Mouse (Mus musculus): ENCODE measurements around the gene Trim33. TPM values are rescaled to one million over a fixed set of nuclear protein-coding genes. Genes with fewer than 3 reads are reported as not detected.

Trim33 gene
- polyA plus RNA-seq (2014; fragmentation: Illumina TruSeq; extraction: RNeasy Lipid Tissue Mini Kit (QIAGEN cat#74804); ENCODE audit: low replicate concordance), result 56.9 TPM

DNA sequence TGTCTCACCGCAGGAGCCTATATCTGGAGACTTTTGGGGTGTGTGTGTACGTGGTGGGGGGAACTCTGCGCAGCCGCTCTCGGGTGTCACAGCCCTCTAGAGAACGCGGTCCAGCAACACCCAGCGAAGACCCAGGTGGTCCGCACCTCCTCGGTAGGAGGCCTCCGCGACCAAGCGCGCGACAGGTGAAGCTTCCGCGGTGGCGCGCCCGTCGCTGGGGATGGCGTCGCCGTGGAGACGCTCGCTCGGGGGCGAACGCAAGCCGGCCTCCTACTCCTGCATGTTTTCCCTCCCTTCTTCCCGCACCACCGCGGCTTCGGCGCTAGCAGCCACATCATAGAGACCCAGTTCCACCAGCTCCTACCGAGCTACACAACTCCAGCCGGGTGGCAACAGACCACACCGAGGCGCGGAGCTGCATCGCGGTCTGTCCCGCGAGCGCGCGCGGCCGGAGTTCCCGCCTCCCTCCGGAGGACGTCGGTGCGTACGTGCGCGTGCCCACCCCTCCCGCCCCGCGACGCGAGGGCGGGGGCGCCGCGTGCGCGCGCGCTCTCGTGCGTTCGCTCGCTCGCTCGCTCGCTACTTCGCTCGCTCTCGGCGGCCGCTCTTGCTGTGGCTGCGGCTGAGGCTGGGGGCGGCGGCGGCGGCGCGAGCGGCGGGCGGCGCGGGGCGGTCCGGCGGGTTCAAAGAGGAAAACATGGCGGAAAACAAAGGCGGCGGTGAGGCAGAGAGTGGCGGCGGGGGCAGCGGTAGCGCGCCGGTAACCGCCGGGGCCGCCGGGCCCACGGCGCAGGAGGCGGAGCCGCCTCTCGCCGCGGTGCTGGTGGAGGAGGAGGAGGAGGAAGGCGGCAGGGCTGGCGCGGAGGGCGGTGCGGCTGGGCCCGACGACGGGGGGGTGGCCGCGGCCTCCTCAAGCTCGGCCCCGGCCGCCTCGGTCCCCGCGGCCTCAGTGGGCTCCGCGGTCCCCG, at the start of gene Trim33:
Gene Trim33 (plus strand): TSS at position 112 of the 968 bp plus-strand sequence.

Other genes starting within 250 kb of the Trim33 start
- 37.7 TPM for gene Nras, start 221.0 kb upstream of the Trim33 start, polyA plus RNA-seq (2014; fragmentation: Illumina TruSeq; extraction: RNeasy Lipid Tissue Mini Kit (QIAGEN cat#74804); ENCODE audit: low replicate concordance)
- gene Ampd1, start 205.3 kb upstream of the Trim33 start, polyA plus RNA-seq (2014; fragmentation: Illumina TruSeq; extraction: RNeasy Lipid Tissue Mini Kit (QIAGEN cat#74804); ENCODE audit: low replicate concordance), result not detected
- 1.4 TPM for gene Dennd2c, start 176.7 kb upstream of the Trim33 start, polyA plus RNA-seq (2014; fragmentation: Illumina TruSeq; extraction: RNeasy Lipid Tissue Mini Kit (QIAGEN cat#74804); ENCODE audit: low replicate concordance)
- 69.1 TPM for gene Bcas2, start 107.6 kb upstream of the Trim33 start, polyA plus RNA-seq (2014; fragmentation: Illumina TruSeq; extraction: RNeasy Lipid Tissue Mini Kit (QIAGEN cat#74804); ENCODE audit: low replicate concordance)